Mouse (Mus musculus) lung, embryonic 14.5 days (tissue): ENCODE results near the gene Gm20388. TPM values are rescaled to one million over a fixed set of nuclear protein-coding genes. Genes with fewer than 3 reads are reported as not detected.
A peak's percentile ranks its signal among the peaks of the same experiment; 100 is the strongest.

Source experiments
- ATAC-seq: fragments of 200-750 bp; cut with Nextera tagmentation; 2 replicates; pipeline ENCODE4 v1.8.0; 2017; ENCODE audit warnings: mild to moderate bottlenecking, moderate TSS enrichment, moderate library complexity; ENCODE audit not compliant: insufficient read depth
- DNase-seq: peaks from one replicate; pipeline ENCODE4 v3.0.0-alpha.2; 2015
- H3K27ac ChIP-seq: fragments of 300-500 bp; sonication (generic); 2 replicates; pipeline ENCODE4 v1.5.1; 2014; ENCODE audit warnings: low read depth, mild to moderate bottlenecking, moderate library complexity
- H3K27me3 ChIP-seq: fragments of 300-500 bp; sonication (generic); 2 replicates; pipeline ENCODE4 v1.6.1; 2014; ENCODE audit warnings: low read length, control low read depth; ENCODE audit not compliant: insufficient read depth
- H3K36me3 ChIP-seq: fragments of 300-500 bp; sonication (generic); 2 replicates; pipeline ENCODE4 v1.6.1; 2014; ENCODE audit warnings: control low read depth; ENCODE audit not compliant: insufficient read depth
- H3K4me1 ChIP-seq: fragments of 300-500 bp; sonication (generic); 2 replicates; pipeline ENCODE4 v1.6.1; 2014; ENCODE audit warnings: antibody characterized with exemption, control low read depth; ENCODE audit not compliant: insufficient read depth
- H3K4me2 ChIP-seq: fragments of 300-500 bp; sonication (generic); 2 replicates; pipeline ENCODE4 v1.6.1; 2014; ENCODE audit warnings: mild to moderate bottlenecking
- H3K4me3 ChIP-seq: fragments of 300-500 bp; sonication (generic); 2 replicates; pipeline ENCODE4 v1.5.1; 2014; ENCODE audit warnings: low read depth, low read length
- H3K9ac ChIP-seq: fragments of 300-500 bp; sonication (generic); 2 replicates; pipeline ENCODE4 v1.6.1; 2014
- H3K9me3 ChIP-seq: fragments of 300-500 bp; sonication (generic); 2 replicates; pipeline ENCODE4 v1.6.1; 2016; ENCODE audit warnings: low read depth, low read length, control low read depth
- CTCF ChIP-seq: IDR thresholded peaks from 2 replicates; pipeline ENCODE4 v1.5.1; 2016; ENCODE audit warnings: antibody characterized with exemption, low read depth
- WGBS: fragments of 180-500 bp; shearing (Covaris S2); extraction: QIAGEN DNeasy Blood & Tissue Kit; methylation state at CpG from one replicate; pipeline ENCODE4 v1.1.7; 2014; 5-methylcytosine and 5-hydroxymethylcytosine counted together
- polyA plus RNA-seq: library from polyadenylated mRNA; unstranded; fragments of >200 nt; fragmentation: Nextera tagmentation; extraction: Ambion mirVana; gene quantifications from 2 replicates; pipeline ENCODE4 v1.2.1, GENCODE M21; 2014

Gm20388 gene
- polyA plus RNA-seq, 1 experiment from 2014 or later = not detected

- no peak for TF ChIP-seq CTCF
- no peak overlapping the region for H3K27ac ChIP-seq
- no peak overlapping the region for H3K4me3 ChIP-seq
- H3K4me1 ChIP-seq = no peaks in the 10 kb centered on the region
- no peak overlapping the region for H3K9ac ChIP-seq
- WGBS = 18% methylated on average over 18 of the region's 18 CpGs
- H3K36me3 ChIP-seq = no peaks in the 10 kb centered on the region
- H3K4me2 ChIP-seq = peak overlapping the region; percentile 42
- no peaks in the 10 kb centered on the region for H3K27me3 ChIP-seq
- DNase-seq (peak; percentile 89), ATAC-seq (peak; percentile 77)
- H3K9me3 ChIP-seq = no peaks in the 10 kb centered on the region
Measured at GRCm38 (mm10) chr8:123682073-123682761, 3771.6 kb downstream of the Gm20388 start.

DNA sequence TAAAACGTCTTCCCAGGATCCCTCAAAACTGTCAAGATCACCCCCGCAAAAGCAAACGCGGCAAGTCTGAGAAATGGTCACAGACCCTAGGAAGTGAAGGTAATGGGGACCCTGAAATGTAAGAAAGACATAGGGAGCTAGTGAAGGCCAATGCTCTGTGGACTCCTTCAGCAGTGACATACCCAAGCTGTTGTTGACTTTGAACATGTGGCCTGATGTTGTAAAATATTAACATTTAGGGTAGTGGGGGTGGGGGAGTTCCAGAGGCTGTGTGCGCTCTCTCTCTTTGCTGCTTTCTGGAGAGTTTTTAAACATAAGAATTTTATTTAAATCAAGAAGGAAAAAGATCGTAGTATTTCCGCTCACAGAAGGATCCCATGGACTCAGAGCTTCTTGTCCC lies 3772.7 kb downstream of the Gm20388 start:
- no peak overlapping the region for H3K4me2 ChIP-seq
- no peak overlapping the region for H3K9ac ChIP-seq
- no peak overlapping the region for H3K27ac ChIP-seq
- no peak overlapping the region for H3K4me3 ChIP-seq
- H3K27me3 ChIP-seq = no peaks in the 10 kb centered on the region
- 45% methylated on average over 7 of the region's 7 CpGs for WGBS
- no peaks in the 10 kb centered on the region for H3K4me1 ChIP-seq
- no peak for TF ChIP-seq CTCF
- DNase-seq (no peak), ATAC-seq (no peak)
- H3K36me3 ChIP-seq = no peaks in the 10 kb centered on the region
- no peaks in the 10 kb centered on the region for H3K9me3 ChIP-seq

- Histone ChIP-seq H3K4me2 (no peak overlapping the region), H3K9ac (no peak overlapping the region), H3K27ac (no peak overlapping the region), H3K9me3 (no peaks in the 10 kb centered on the region), H3K4me1 (no peaks in the 10 kb centered on the region), H3K36me3 (no peaks in the 10 kb centered on the region), H3K27me3 (no peaks in the 10 kb centered on the region), H3K4me3 (no peak overlapping the region)
- no peak for DNase-seq
- WGBS = 76% methylated on average over 7 of the region's 7 CpGs
- no peak for TF ChIP-seq CTCF
- no peak for ATAC-seq
Measured at GRCm38 (mm10) chr8:123684806-123685205, 3774.2 kb downstream of the Gm20388 start.

- Histone ChIP-seq H3K4me1 (no peaks in the 10 kb centered on the region), H3K36me3 (no peaks in the 10 kb centered on the region), H3K27ac (no peak overlapping the region), H3K4me2 (no peak overlapping the region), H3K27me3 (no peaks in the 10 kb centered on the region), H3K9ac (no peak overlapping the region), H3K9me3 (no peaks in the 10 kb centered on the region), H3K4me3 (no peak overlapping the region)
- no peak for DNase-seq
- WGBS = 71% methylated on average over 4 of the region's 4 CpGs
- ATAC-seq = no peak
- TF ChIP-seq CTCF = no peak
Measured at GRCm38 (mm10) chr8:123685477-123685876, 3774.8 kb downstream of the Gm20388 start.

GRCm38 (mm10) chr8:123687826-123688225 lies 3777.2 kb downstream of the Gm20388 start:
- H3K36me3 ChIP-seq = no peaks in the 10 kb centered on the region
- DNase-seq = no peak

GRCm38 (mm10) chr8:123692165-123692962 lies 3781.7 kb downstream of the Gm20388 start:
- TF ChIP-seq CTCF = no peak
- Histone ChIP-seq H3K4me2 (no peak overlapping the region), H3K9ac (no peak overlapping the region), H3K27ac (no peak overlapping the region), H3K27me3 (no peaks in the 10 kb centered on the region), H3K9me3 (no peaks in the 10 kb centered on the region), H3K4me1 (no peaks in the 10 kb centered on the region), H3K4me3 (no peak overlapping the region), H3K36me3 (no peaks in the 10 kb centered on the region)
- DNase-seq = no peak
- no peak for ATAC-seq
- 85% methylated on average over 10 of the region's 10 CpGs for WGBS

More at GRCm38 (mm10) chr8:123687826-123688225, 3777.2 kb downstream of the Gm20388 start:
- Histone ChIP-seq H3K27me3 (no peaks in the 10 kb centered on the region), H3K4me3 (no peak overlapping the region), H3K4me2 (no peak overlapping the region), H3K9ac (no peak overlapping the region), H3K27ac (no peak overlapping the region), H3K9me3 (no peaks in the 10 kb centered on the region), H3K4me1 (no peaks in the 10 kb centered on the region)
- WGBS = 40% methylated on average over 4 of the region's 4 CpGs
- no peak for ATAC-seq
- no peak for TF ChIP-seq CTCF

GRCm38 (mm10) chr8:123696167-123696566 lies 3785.5 kb downstream of the Gm20388 start:
- Histone ChIP-seq H3K9me3 (no peaks in the 10 kb centered on the region), H3K4me3 (no peak overlapping the region), H3K4me1 (peaks cover 9% of the 10 kb centered on the region; the same call in 1 of the 2 replicates), H3K4me2 (no peak overlapping the region), H3K36me3 (no peaks in the 10 kb centered on the region), H3K9ac (no peak overlapping the region), H3K27me3 (no peaks in the 10 kb centered on the region), H3K27ac (no peak overlapping the region)
- TF ChIP-seq CTCF = no peak
- WGBS = 53% methylated on average over 9 of the region's 9 CpGs
- no peak for ATAC-seq
- no peak for DNase-seq
